Mouse (Mus musculus) gastrocnemius, postnatal 4 days (tissue): Measurements from ENCODE around the gene Fuom. TPM values are rescaled to one million over a fixed set of nuclear protein-coding genes. Genes with fewer than 3 reads are reported as not detected.

Source experiments
- DNase-seq, 2 experiments: peaks; one replicate each; pipeline ENCODE4 v3.0.0; 2021 to 2022; ENCODE audit warnings: low spot score in 2 of 2, mixed read lengths in 2 of 2
- total RNA-seq, 2 experiments: library from RNA; stranded (reverse); gene quantifications; 2 replicates each; pipeline ENCODE4 v1.2.3; 2021

Fuom gene
- total RNA-seq, 2 experiments from 2014 or later: 30.6 to 32.4 TPM

DNA sequence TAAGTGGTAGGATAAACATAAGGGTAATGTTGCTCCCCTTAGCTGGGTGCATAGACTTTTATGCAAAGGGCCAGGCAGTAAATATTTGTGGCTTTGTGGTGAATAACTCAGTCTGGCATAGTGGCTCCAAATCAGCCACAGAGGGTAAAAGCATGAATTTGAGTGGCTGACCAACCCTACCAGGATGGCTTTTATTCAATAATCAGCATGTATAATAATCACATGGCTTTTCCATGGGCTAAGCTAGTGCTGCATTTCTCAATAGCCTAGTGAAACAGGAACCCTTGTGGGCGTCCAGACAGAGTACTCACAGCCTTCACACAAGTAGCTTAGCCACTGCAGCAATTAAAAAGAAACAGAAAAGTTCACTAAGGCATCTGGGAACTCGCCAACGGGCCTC lies 9.7 kb upstream of the Fuom start:
- no peak for DNase-seq

DNA sequence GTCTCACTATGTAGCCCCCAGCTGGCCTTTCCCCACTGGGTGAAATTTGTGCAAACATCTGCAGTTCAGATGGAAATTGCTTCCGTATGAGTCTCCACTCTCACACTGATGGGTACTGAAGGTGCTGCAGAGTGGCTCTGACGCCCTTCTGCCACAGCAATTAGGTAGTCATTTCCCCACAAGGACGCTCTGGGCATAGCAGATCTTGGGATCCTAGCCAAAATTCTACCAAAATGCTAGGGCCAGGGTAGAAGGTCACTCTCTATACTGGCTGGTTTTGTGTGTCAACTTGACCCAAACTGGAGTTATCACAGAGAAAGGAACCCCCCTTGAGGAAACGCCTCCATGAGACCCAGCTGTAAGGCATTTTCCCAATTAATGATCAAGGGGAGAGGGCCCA lies 1.8 kb upstream of the Fuom start:
- no peak for DNase-seq

DNA sequence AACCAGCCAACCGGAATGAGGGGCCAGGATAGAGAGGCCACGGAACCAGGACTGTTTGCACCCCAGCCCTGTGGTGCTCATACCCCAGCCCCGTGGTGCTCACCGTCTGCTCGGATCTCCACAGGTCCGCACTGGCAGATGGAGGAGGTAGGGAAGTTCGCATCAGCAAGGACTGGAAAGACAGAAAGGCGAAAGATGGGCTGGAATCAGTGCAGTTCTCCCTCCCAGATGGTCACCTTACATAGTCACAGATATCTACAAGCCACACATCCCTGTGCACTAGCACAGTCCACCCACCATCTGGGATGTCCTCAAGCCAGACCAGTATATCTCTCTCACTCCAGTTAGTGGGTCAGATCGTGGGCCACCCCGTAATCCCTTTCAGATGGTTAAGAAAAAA lies 743 bp downstream of the Fuom start:
- DNase-seq: no peak

DNA sequence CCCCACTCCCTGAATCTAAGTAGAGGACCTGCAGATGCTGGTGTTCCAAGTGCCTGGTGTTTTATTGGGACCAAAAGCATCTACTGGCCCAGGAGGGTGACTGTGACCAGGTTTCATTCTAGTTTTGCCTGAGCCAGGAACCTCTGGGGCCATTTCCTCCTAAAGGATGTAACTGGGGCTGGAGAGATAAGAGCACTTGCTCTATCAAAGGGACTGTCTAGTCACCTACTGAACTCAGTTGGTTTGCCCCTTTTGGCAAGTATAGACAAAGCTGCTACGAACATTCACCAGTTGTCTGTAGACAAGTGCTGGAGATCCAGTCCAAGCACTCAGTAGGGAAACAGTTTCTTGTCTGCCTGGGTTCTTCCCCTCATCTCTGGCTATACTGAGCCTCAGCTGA lies 3.8 kb downstream of the Fuom start:
- no peak for DNase-seq

DNA sequence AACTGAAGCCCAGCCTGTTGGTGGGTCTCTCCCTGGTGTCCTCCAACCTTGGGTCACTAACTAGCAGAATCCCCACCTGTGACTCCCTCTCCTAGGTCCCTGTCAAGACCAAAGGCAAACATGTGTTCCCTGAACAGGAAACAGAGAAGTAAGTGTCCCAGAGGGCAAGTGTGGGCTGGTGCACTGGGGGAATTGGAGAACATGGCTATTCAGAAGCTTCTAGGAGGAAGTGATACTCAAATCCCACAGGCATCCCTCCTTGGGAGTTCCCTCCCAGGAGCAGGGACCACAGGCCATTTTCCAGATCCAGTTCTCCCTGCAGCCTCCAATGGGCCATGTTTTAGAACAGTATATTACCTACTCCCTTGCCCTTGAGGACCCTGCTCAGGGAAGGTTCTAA lies 6.2 kb downstream of the Fuom start:
- DNase-seq: no peak

DNA sequence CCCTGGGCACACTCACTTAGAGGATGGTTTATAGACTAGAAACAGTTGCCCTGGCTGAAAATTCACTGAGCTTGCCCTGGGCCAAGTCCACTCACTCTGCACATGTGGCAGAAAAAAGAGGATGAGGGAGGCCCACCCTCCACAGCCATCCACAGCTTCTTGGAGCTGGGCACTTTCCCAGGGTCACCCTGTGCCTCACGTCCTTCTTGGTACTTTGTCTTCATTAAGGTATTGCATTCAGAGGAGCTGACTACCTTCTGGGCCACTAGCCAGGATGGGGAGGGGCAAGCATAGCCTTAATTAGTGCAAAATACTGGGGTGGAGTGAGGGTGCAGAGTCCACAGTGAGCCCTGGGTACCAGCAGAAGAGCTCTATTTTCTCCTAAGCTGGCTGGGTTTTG lies 6.7 kb downstream of the Fuom start:
- DNase-seq: no peak

DNA sequence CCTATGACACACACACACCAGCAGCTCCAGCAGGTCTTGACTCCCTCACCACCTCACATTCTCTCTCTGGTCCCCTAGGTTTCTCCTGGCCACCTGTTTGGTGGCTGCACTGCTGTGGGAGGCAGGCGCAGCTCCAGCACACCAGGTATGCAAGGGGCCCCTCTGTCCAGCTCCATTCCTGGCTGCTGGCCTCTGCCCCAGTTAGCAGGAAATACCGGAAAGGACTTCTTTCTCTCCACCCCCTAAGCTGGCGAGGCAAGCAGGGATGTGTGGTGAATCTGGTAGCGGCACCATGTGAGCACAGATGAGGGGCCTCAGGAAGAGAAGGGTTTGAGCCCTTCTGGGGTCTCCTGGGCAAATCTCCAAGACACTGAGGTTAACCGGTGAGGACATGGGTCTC lies 7.3 kb downstream of the Fuom start:
- DNase-seq: no peak

DNA sequence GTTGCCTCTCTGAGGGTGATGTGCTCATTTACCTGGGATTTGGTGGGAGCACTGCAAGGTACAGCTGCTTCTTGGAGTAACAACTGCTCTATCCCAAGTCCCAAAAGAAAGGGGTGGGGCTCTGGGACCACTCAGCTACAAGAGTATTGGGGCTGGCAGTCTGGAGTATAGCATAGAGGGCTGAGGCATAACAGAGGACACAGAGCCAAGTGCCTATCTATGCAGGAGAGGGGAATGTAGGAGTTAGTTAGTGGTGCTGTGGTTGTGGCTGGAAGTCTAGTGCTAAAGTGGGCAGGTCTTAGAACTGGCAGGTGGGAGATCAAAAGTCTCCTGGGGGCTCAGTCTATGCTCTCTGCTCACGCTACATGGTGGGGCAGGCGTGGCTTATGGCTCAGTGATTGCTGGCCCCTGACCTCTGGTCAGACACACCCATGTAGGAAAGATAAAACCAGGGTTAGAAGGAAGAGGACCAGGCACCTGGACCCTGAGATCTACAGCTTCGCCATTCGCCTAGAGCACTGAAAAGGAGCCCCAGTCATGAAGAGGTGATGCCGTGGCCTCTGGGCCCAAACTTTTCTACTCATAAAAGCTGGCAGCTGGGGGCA lies 9.2 kb downstream of the Fuom start, which contains the start of gene Prap1:
Gene Prap1, plus strand, starts transcription at position 472 of the 605 bp plus-strand sequence.
- DNase-seq: no peak

DNA sequence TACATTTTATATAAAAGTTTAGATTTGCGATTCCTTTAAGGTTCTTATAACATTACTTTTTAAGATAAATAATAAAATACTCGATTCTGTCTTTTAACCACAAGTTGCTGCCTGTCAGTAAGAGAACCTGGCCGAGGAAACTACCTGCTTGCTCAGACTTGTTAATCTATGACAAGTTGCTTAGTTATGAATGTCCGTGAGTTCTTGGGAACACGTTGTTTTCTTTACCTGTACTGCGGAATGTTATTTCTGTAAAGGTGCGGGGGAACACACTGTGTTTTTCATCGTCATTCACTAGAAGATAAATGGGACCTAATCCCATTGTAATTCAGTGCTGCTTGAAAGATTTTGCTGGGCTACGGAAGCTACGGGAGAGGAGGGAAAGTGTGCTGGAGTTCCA lies 11.6 kb downstream of the Fuom start:
- DNase-seq: no peak

DNA sequence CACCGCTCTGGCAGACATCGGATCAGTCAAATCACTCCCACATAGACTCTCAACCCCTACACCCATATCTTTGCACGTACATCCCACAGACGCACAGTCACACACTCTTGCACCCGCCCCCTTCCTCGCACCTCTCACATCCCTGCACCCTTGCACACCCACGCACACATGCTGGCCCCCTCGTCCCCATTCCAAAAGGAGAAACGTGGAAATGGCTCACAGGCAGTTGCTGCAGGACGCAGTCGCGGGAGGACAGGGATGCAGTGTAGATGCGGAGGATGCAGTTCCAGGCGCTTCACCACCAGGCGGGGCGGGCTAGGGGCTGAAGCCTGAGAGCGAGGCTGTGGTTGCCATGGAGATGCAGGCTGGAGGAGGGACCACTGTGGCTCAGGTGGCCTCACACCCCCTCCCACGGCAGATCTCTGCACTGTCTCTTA lies 20.0 kb downstream of the Fuom start, which contains the start of gene Caly:
Gene Caly, minus strand, starts transcription at position 307 of the 437 bp plus-strand sequence.
- DNase-seq: no peak

DNA sequence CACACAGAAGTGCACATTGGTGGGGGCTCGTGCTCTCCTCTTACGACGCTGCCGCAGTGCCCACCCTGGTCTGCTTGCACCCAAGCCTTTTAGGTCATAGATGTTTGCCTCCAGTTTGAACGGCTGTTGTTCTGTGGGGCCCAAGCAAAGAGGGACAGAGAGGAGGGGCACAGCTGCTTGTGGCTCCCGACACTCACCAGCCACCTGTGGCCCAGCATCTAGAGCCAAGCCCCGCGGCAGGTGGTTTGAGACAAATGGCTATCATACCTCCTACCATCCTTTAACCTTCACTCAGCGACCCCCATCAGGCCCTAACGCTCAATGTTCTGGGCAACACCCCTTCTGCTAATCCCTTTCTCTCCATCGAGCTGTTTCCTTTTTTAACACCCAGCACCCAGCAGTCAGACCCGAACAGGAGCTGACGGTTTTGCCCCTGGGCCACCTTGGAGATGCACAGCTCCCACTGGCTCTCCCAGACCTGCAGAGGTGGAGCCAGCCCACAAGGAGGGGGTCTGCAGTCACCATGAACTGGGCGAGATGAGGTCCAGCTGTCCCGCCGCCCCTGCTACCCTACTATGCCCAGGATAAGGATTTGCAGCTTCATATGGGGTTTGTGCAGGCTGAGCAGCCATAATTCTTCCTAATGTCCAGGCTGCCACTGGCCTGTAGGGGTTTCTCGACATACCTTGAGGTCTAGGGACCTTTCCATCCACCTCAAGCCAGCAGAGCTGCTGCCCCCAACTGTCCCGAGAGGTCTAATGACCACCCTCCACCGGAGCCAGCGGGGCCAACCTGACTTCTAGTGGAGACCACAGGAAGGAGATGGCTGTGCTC lies 20.6 kb downstream of the Fuom start:
- DNase-seq: no peak

DNA sequence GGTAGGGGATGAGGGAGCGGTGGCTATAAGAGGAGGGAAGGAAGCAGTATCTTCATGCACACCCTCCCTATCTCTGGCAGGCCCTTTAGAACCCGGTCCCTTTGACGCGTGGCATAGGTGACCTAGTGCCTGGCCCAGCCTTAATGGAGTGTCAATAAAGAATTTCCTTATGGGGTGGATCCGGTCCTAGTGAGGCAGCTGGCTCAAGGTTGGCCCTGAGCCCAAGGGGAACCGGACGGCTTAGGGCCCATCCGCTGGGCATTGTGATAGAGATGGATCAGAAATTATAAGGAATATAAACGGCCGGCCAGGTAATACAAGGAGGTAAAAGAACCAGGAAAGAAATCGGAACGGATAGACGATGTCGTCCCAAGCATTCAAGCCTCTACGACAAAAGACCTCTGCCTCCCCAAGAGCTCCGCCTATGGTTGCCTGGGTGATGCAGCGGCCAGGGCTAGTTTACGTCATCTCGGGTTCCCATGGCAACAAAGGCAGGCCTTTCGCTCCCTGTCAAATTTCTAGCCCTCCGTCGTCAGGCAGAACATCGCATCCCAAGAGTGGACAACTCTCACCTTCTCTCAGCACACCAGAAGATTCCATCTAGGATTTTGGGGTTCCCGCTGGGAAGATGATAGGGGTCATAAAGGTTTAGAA lies 21.6 kb downstream of the Fuom start:
- peak in 1 of 2 experiments; percentile 37 for DNase-seq

DNA sequence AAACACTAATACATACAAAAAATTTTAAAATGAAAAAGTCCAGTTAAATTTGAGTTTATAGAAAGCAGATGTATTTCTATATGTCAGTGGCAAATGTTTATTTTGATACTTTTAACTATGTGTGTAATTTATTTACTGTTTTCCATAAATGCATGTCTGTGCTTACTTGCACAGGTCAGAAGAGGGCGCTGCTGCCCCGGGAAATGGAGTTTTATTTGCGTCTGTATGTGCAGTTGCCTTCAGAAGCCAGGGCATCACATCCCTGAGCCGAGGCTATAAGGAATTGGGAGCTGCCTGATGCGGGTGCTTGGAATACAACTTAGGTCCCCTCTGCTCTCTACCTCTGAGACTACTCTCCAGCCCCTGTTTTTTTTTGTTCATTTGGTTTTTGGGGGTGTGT lies 23.5 kb downstream of the Fuom start:
- DNase-seq: peak in 1 of 2 experiments; percentile 40

DNA sequence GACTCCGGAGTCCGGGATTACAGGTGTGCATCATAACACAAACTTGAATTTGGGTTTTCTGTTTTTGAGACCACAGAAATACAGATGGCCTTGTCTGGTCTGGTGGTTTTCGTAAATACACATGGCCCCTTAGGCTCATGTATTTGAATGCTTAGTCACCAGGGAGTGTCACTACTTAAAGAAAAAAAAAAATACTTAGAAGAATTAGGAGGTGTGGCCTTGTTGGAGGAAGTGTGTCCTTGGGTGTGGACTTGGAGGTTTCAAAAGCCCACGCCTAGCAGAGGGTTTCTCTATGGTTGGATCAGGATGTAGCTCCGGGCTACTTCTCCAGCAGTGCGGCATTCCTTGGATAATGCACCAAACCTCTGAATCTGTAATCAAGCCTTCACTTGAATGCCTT lies 24.5 kb downstream of the Fuom start:
- no peak for DNase-seq

DNA sequence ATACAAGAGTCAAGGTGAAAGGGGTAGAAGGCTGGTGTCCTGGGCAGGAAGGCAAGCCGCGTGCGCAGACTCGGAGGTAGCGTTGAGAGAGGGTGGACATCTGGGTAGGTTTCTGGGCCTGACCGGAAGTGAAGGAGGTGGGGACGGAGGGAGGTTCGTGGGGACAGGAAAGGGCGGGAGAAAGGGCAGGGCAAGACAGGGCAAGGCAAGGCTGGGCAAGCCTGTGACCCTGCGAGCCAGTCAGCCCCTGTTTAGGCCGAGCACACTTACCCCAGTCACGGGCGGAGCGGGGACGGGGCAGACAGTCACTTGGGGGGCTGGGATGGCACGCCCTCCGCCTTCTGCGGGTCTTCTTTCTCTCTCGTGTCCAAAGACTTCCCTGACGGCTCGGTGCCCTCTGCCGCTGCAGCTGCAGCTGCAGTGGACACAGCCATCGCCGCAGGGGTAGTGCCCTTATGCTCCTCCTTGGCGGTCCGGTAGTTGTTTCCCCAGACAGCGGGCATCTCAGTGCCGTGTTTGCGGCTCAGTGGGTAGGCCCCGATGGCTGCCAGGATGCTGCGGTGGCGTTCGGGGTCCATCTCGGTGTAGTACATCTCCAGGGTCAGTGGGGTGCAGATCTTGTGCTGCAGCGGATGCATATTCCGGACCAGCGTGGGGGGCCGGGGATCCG lies 32.1 kb downstream of the Fuom start:
- no peak for DNase-seq

DNA sequence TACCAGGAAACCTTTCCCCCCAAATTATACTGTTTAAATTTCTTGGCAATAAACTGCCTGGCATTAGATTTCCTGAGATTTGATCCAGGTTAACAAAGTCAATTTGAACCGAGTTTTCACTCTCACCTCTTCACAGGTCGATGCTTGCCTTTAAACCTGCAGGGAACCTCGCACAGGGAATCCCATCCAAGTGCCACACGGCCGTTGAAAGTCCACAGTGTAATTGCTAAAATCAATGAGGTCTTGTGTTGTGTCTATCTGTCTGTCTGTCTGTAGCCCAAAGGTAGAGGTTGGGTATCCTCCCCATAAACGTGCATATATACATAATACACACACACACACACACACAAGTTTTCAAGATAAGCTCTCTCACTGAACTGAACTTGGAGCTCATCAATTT lies 34.8 kb downstream of the Fuom start:
- DNase-seq: no peak

DNA sequence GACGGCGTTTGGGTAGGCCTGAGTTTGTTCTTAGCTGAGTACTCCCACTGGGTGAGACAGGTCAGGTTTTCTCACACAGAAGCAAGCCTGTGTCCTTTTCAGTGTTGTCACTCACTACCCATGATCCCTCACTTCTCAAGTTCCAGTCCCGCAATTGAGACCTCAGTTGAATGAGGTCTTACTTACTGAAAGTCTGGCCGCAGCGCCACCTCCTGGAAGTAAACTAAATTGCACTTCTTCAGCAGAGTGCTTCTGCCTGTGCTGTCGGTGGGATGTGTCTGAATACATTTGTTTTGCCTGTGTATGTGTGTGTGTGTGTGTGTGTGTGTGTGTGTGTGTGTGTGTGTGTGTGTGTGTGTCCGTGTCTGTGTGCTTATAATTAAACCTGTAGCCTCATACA lies 39.1 kb downstream of the Fuom start:
- DNase-seq: peak; percentile 31 to 59

DNA sequence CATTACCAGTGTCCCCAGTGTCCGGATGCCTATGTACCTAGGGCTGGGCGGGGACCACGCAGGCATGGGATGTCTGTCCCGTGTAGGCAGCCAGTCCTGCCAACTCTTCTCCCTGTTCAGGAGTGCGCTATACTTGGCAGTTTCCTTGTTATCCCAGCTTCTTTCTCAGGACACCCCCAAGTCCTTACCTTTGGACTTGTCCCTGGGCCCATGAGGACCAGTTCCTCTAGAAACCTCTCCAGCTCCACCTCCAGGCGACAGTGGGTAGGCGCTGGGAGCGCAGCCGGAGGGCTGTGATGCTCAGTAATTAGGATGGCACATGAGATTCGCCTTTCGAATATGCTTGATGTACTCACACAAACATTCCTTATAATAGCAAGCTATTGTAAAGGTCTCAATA lies 39.9 kb downstream of the Fuom start:
- no peak for DNase-seq

DNA sequence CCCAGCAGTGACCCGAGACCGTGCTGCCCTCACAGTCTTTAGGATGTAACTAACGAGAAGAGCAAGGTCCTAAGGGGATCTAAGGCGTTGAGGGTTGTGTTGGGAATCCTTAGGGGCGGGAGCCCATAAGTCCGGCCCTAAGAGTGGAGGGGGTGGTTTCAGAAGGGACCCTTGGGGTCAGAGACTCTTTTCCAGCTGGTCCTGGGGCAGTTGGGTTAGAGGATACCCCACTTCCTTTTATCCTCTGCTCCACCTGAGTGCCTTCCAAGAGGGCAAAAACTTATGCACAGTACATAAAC lies 40.5 kb downstream of the Fuom start:
- DNase-seq: no peak

DNA sequence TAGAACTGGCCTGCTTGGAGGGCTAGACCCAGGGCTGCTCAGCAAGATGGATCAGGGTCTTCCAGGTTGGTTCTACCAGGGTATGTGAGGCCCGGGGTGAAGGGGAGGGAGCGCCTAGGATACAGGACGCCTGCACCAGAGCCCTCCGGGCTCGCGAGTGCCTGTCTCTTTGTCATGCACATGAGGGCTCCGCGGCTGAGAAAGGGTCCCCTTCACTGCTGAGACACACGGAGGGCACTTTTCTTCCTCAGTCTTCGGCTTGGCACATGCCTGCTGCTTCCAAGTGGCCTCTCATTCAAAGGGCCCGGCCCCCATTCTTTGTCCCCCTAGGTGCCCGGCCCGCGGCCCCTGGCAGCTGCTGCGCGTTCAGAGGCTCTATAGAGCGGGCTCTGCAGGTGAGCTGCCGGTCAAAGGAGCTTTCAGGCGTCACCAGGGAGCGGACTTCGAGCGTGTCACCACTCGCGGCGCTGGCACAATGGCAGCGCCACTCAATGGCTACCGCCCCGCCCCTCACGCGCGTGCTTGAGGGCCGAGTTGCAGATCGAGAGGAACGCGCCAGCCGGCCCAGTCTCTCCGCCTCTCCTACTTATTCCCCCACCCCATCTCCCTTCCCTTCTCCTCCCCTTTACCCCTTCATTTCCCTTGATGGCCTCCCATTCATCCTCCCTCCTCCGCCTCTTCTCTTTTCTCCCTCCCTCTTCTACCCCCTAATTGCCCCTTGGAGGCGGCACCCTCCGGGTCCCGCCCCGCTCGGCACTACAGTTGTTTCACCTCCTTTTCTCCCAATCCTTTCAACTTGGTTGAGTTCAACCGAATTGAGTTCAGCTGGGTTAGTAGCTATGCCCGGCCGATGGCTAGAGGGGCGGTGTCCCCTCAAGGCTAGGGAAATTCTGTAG lies 41.1 kb downstream of the Fuom start:
- no peak for DNase-seq

DNA sequence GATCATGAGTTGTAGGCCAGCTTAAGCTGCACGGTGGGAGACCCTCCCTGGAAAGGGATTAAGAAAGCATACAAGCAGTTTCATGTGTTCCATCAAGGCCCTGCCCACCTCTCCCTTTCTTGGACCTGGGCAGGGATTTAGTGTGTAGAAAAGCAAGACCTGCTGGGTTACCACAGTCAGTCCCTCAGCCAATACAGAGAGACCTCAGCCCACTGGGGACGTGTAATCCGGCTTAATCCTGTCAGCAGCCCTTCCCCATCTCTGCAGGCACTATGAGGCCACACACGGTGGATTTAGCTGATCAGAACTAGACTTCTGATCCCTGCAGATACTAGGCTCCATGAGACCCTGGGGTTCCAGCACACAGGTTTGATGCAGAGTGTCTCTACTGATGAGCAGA lies 42.6 kb downstream of the Fuom start:
- DNase-seq: no peak
